ENCODE assay signal across 38 mouse cellular contexts in genomic region chr5:31126050-31126449, GRCm38 (mm10). TPM values are rescaled to one million over a fixed set of nuclear protein-coding genes. Genes with fewer than 3 reads are reported as not detected.
DNase-seq lines count a peak whose midpoint lies in the region; ATAC-seq and TF ChIP-seq lines count a peak whose summit lies in the region.
"Had no signal": no experiment of that assay in that cellular context is flagged by ENCODE, and none has a peak within 500 bp of the region (broad histone marks: within the 10 kb centered on the region; RNA-seq: fewer than 3 reads in every experiment).

No protein-coding gene starts in this region.

- no peaks in the 10 kb centered on the region for H3K36me3 ChIP-seq in E14TG2a.4 (ENCODE audit: insufficient read depth, low read length)
- no peaks in the 10 kb centered on the region for H3K36me3 ChIP-seq in kidney, embryonic 14.5 days (ENCODE audit: control insufficient read depth, insufficient read depth, low read length)
- H3K36me3 ChIP-seq: embryonic facial prominence, embryonic 12.5 days; G1E; hindbrain, embryonic 15.5 days; intestine, embryonic 15.5 days; midbrain, embryonic 10.5 days; neural tube, embryonic 13.5 days had no signal

- H3K4me3 ChIP-seq in left cerebral cortex, adult 2 months, result no peak overlapping the region
- H3K4me3 ChIP-seq in E14TG2a.4 (replicated peaks; ENCODE audit: low read length), result no peak overlapping the region
- H3K4me3 ChIP-seq in kidney, embryonic 14.5 days (ENCODE audit: low read length), result no peak overlapping the region
- H3K4me3 ChIP-seq: embryonic facial prominence, embryonic 12.5 days; hindbrain, embryonic 15.5 days; intestine, embryonic 15.5 days; midbrain, embryonic 10.5 days; myocyte; neural tube, embryonic 13.5 days had no signal

- H3K4me2 ChIP-seq in kidney, embryonic 14.5 days (replicated peaks; ENCODE audit: low read depth, low read length), result no peak overlapping the region
- H3K4me2 ChIP-seq: embryonic facial prominence, embryonic 12.5 days; heart, embryonic 11.5 days; hindbrain, embryonic 15.5 days; intestine, embryonic 15.5 days; neural tube, embryonic 13.5 days had no signal

- peaks cover 9% of the 10 kb centered on the region for H3K4me1 ChIP-seq in E14TG2a.4 (replicated peaks; ENCODE audit: low read depth, low read length)
- no peaks in the 10 kb centered on the region for H3K4me1 ChIP-seq in kidney, embryonic 14.5 days (ENCODE audit: control insufficient read depth, insufficient read depth, low read length)
- H3K4me1 ChIP-seq: embryonic facial prominence, embryonic 12.5 days; hindbrain, embryonic 15.5 days; intestine, embryonic 15.5 days; neural tube, embryonic 13.5 days had no signal

- no peak overlapping the region for H3K9ac ChIP-seq in kidney, embryonic 14.5 days (ENCODE audit: low read depth, low read length)
- H3K9ac ChIP-seq: embryonic facial prominence, embryonic 12.5 days; hindbrain, embryonic 15.5 days; intestine, embryonic 15.5 days; liver, postnatal 0 days; neural tube, embryonic 13.5 days had no signal

- intact Hi-C loops in left cerebral cortex, adult 2 months (cut with DNase I), result no loop called here
- intact Hi-C loops in left cerebral cortex, postnatal 4 days (cut with DNase I), result no loop called here

- no peak for DNase-seq in left cerebral cortex, adult 2 months (ENCODE audit: extremely low spot score in 1 of 2, low spot score in 2 of 2)
- DNase-seq in left cerebral cortex, postnatal 4 days, result no peak
- DNase-seq in NIH3T3 (ENCODE audit: low read depth), result peak; percentile 32
- no peak for DNase-seq in kidney, postnatal 14 days
- no peak for DNase-seq in thymus, postnatal 25 days
- DNase-seq: adrenal gland, postnatal 36 days; cerebellum, adult 11 months; cerebellum, adult 9-11 months; kidney, adult 8-10 months; kidney, postnatal 36 days; layer of hippocampus, adult 9-11 months; liver, postnatal 0 days; right cerebral cortex, adult 18-20 months; right cerebral cortex, postnatal 4 days had no signal

- no peak for ATAC-seq in kidney, embryonic 14.5 days (ENCODE audit: low FRiP score, low TSS enrichment)
- ATAC-seq: intestine, embryonic 15.5 days; liver, postnatal 0 days; lung, postnatal 0 days; midbrain, embryonic 16.5 days had no signal

- no peaks in the 10 kb centered on the region for H3K9me3 ChIP-seq in E14TG2a.4 (ENCODE audit: low read length)
- H3K9me3 ChIP-seq in kidney, embryonic 14.5 days (ENCODE audit: control insufficient read depth, low read length), result no peaks in the 10 kb centered on the region
- H3K9me3 ChIP-seq: embryonic facial prominence, embryonic 12.5 days; G1E; hindbrain, embryonic 15.5 days; intestine, embryonic 15.5 days; midbrain, embryonic 10.5 days; neural tube, embryonic 13.5 days had no signal

- H3K27me3 ChIP-seq in E14TG2a.4 (ENCODE audit: insufficient read depth, low read length), result peaks cover 13% of the 10 kb centered on the region
- H3K27me3 ChIP-seq in kidney, embryonic 14.5 days (ENCODE audit: control insufficient read depth, insufficient read depth, low read length), result no peaks in the 10 kb centered on the region
- H3K27me3 ChIP-seq: hindbrain, embryonic 15.5 days; intestine, embryonic 15.5 days had no signal

- TF ChIP-seq CTCF in left cerebral cortex, adult 2 months (IDR thresholded peaks at IDR 0.05), result peak; percentile 31
- TF ChIP-seq CTCF in E14TG2a.4 (conservative IDR thresholded peaks at IDR 0.05; ENCODE audit: low read length), result peak; percentile 83

- 38% methylated on average over 5 of the region's 5 CpGs for WGBS in kidney, embryonic 14.5 days

- H3K27ac ChIP-seq in left cerebral cortex, adult 2 months, result no peak overlapping the region
- H3K27ac ChIP-seq in kidney, embryonic 14.5 days (ENCODE audit: low read depth, low read length), result no peak overlapping the region
- H3K27ac ChIP-seq: embryonic facial prominence, embryonic 12.5 days; hindbrain, embryonic 15.5 days; intestine, embryonic 15.5 days; macrophage; midbrain, embryonic 10.5 days; neural tube, embryonic 13.5 days had no signal

RNA-seq across cellular contexts. Expression of gene Trim54, which starts 9.5 kb away (rescaled TPM):
- 1 to 10 TPM; 2.0 to 2.2 TPM for total RNA-seq in left cerebral cortex, adult 2 months (2021)
- not detected for total RNA-seq in left cerebral cortex, postnatal 4 days (2021)
- polyA plus RNA-seq in kidney, embryonic 14.5 days (2014; fragmentation: Nextera tagmentation; extraction: Ambion mirVana), result not detected in 2 replicates
- total RNA-seq: G1E; hematopoietic stem cell, adult 5-6 weeks had no signal
- polyA plus RNA-seq: forebrain, embryonic 11.5 days; G1E; hindbrain, embryonic 15.5 days; intestine, embryonic 15.5 days; liver, adult 2 months; macrophage; midbrain, embryonic 10.5 days; midbrain, embryonic 16.5 days; stomach, embryonic 14.5 days had no signal

RNA-seq across cellular contexts. Expression of gene Ucn, which starts 12.6 kb away (rescaled TPM):
- 1 to 10 TPM; 1.3 to 1.8 TPM for total RNA-seq in left cerebral cortex, adult 2 months (2021)
- not detected for total RNA-seq in left cerebral cortex, postnatal 4 days (2021)
- not detected in 2 replicates for polyA plus RNA-seq in kidney, embryonic 14.5 days (2014; fragmentation: Nextera tagmentation; extraction: Ambion mirVana)
- total RNA-seq: adrenal gland, adult 18-20 months; adrenal gland, postnatal 36 days; G1E; gastrocnemius, adult 18-20 months; hematopoietic stem cell, adult 5-6 weeks; liver, adult 2 months had no signal
- polyA plus RNA-seq: C2C12; embryonic facial prominence, embryonic 12.5 days; forebrain, embryonic 11.5 days; G1E; gonadal fat pad, adult 2 months; heart, embryonic 11.5 days; heart, postnatal 0 days; hindbrain, embryonic 15.5 days; intestine, embryonic 15.5 days; liver, adult 2 months; liver, postnatal 0 days; lung, postnatal 0 days; macrophage; midbrain, embryonic 10.5 days; midbrain, embryonic 16.5 days; neural tube, embryonic 13.5 days; stomach, embryonic 14.5 days had no signal

RNA-seq across cellular contexts. Expression of gene Slc30a3, which starts 18.0 kb away (rescaled TPM):
- total RNA-seq in left cerebral cortex, adult 2 months (2021), result 100 to 1,000 TPM; 162 to 184 TPM
- 10 to 100 TPM; 11.9 to 14.1 TPM for total RNA-seq in left cerebral cortex, postnatal 4 days (2021)
- 1.9 and 3.4 TPM in 2 replicates for polyA plus RNA-seq in kidney, embryonic 14.5 days (2014; fragmentation: Nextera tagmentation; extraction: Ambion mirVana)
- total RNA-seq: adrenal gland, adult 18-20 months; adrenal gland, postnatal 36 days; hematopoietic stem cell, adult 5-6 weeks had no signal
- polyA plus RNA-seq: G1E; lung, postnatal 0 days; macrophage had no signal

RNA-seq across cellular contexts. Expression of gene Dnajc5g, which starts 20.0 kb away (rescaled TPM):
- total RNA-seq in left cerebral cortex, adult 2 months (2021), result not detected
- not detected for total RNA-seq in left cerebral cortex, postnatal 4 days (2021)
- not detected in 2 replicates for polyA plus RNA-seq in kidney, embryonic 14.5 days (2014; fragmentation: Nextera tagmentation; extraction: Ambion mirVana)
- total RNA-seq: adrenal gland, adult 18-20 months; adrenal gland, postnatal 36 days; G1E; gastrocnemius, adult 18-20 months; hematopoietic stem cell, adult 5-6 weeks; left cerebral cortex, adult 18-20 months; left cerebral cortex, postnatal 36 days; liver, adult 2 months had no signal
- polyA plus RNA-seq: C2C12; embryonic facial prominence, embryonic 12.5 days; forebrain, embryonic 11.5 days; G1E; heart, embryonic 11.5 days; heart, postnatal 0 days; hindbrain, embryonic 15.5 days; intestine, embryonic 15.5 days; liver, adult 2 months; liver, postnatal 0 days; lung, postnatal 0 days; macrophage; midbrain, embryonic 10.5 days; midbrain, embryonic 16.5 days; myocyte; neural tube, embryonic 13.5 days; stomach, embryonic 14.5 days had no signal

RNA-seq across cellular contexts. Expression of gene Mpv17, which starts 28.0 kb away (rescaled TPM):
- total RNA-seq in left cerebral cortex, adult 2 months (2021), result 10 to 100 TPM; 47.8 to 49.2 TPM
- total RNA-seq in left cerebral cortex, postnatal 4 days (2021), result 10 to 100 TPM; 25.1 to 31.4 TPM
- 67.5 and 68.3 TPM in 2 replicates for polyA plus RNA-seq in kidney, embryonic 14.5 days (2014; fragmentation: Nextera tagmentation; extraction: Ambion mirVana)

Comparison
In these comparisons a context has a peak if more than half of its experiments do, and no peak if none do; other contexts are left out.
1. RNA of gene Slc30a3, which starts 18.0 kb away (total RNA-seq): 162 to 184 TPM in left cerebral cortex, adult 2 months; 11.9 to 14.1 TPM in left cerebral cortex, postnatal 4 days; every median in the first group is over 10 times any median in the second.